Mouse (Mus musculus): ENCODE measurements around the gene Plk2. TPM values are rescaled to one million over a fixed set of nuclear protein-coding genes. Genes with fewer than 3 reads are reported as not detected.
"Not testable (repeated sequence)": the region's sequence is repeated elsewhere in the genome, so short reads cannot be mapped to it uniquely, and the experiment has no call there.

The Plk2 gene
- polyA plus RNA-seq, 1 experiment = 5.4 TPM

GRCm38 (mm10) chr13:110368556-110369040 is 26.2 kb upstream of the Plk2 start:
- not testable (repeated sequence) for H3K4me3 ChIP-seq (ENCODE audit: insufficient read depth, low read depth, low read length); H3K27ac ChIP-seq (ENCODE audit: insufficient read depth, low read depth, low read length); H3K4me1 ChIP-seq (ENCODE audit: control insufficient read depth, insufficient read depth, low read length); H3K36me3 ChIP-seq (ENCODE audit: control insufficient read depth, insufficient read depth, low read length); H3K27me3 ChIP-seq (replicated peaks; ENCODE audit: control insufficient read depth, insufficient read depth, low read length)
- WGBS = 33% methylated on average over 6 of the region's 6 CpGs
- peak; percentile 66 for DNase-seq
- TF ChIP-seq CTCF (conservative IDR thresholded peaks at IDR 0.05; ENCODE audit: insufficient read depth, insufficient read length, low read depth, low read length) = peak; percentile 96

- DNase-seq = no peak
- H3K4me3 ChIP-seq (ENCODE audit: insufficient read depth, low read depth, low read length) = no peak overlapping the region
- H3K4me1 ChIP-seq (ENCODE audit: control insufficient read depth, insufficient read depth, low read length) = no peaks in the 10 kb centered on the region
- 96% methylated on average over 1 of the region's 1 CpGs for WGBS
- no peaks in the 10 kb centered on the region for H3K27me3 ChIP-seq (replicated peaks; ENCODE audit: control insufficient read depth, insufficient read depth, low read length)
- no peak for TF ChIP-seq CTCF (conservative IDR thresholded peaks at IDR 0.05; ENCODE audit: insufficient read depth, insufficient read length, low read depth, low read length)
- TF ChIP-seq POLR2A (IDR thresholded peaks at IDR 0.05; ENCODE audit: low read depth, low read length) = no peak
- H3K27ac ChIP-seq (ENCODE audit: insufficient read depth, low read depth, low read length) = no peak overlapping the region
- no peaks in the 10 kb centered on the region for H3K36me3 ChIP-seq (ENCODE audit: control insufficient read depth, insufficient read depth, low read length)
These were observed 25.2 kb upstream of the Plk2 start for GRCm38 (mm10) chr13:110369673-110370072.

GRCm38 (mm10) chr13:110382447-110382901 is 12.4 kb upstream of the Plk2 start:
- WGBS = 18% methylated on average over 5 of the region's 5 CpGs
- H3K4me1 ChIP-seq (ENCODE audit: control insufficient read depth, insufficient read depth, low read length) = no peaks in the 10 kb centered on the region
- H3K4me3 ChIP-seq (ENCODE audit: insufficient read depth, low read depth, low read length) = no peak overlapping the region
- TF ChIP-seq POLR2A (IDR thresholded peaks at IDR 0.05; ENCODE audit: low read depth, low read length) (no peak), CTCF (conservative IDR thresholded peaks at IDR 0.05; ENCODE audit: insufficient read depth, insufficient read length, low read depth, low read length) (0 out of 2 replicates have a peak, but pooled peaks have one; percentile 8)
- DNase-seq = peak; percentile 38
- no peak overlapping the region for H3K27ac ChIP-seq (ENCODE audit: insufficient read depth, low read depth, low read length)
- H3K27me3 ChIP-seq (replicated peaks; ENCODE audit: control insufficient read depth, insufficient read depth, low read length) = no peaks in the 10 kb centered on the region
- no peaks in the 10 kb centered on the region for H3K36me3 ChIP-seq (ENCODE audit: control insufficient read depth, insufficient read depth, low read length)

- H3K4me3 ChIP-seq (ENCODE audit: insufficient read depth, low read depth, low read length) = no peak overlapping the region
- H3K36me3 ChIP-seq (ENCODE audit: control insufficient read depth, insufficient read depth, low read length) = no peaks in the 10 kb centered on the region
- DNase-seq = no peak
- H3K27ac ChIP-seq (ENCODE audit: insufficient read depth, low read depth, low read length) = no peak overlapping the region
- WGBS = 63% methylated on average over 6 of the region's 6 CpGs
- TF ChIP-seq POLR2A (IDR thresholded peaks at IDR 0.05; ENCODE audit: low read depth, low read length) = no peak
- TF ChIP-seq CTCF (conservative IDR thresholded peaks at IDR 0.05; ENCODE audit: insufficient read depth, insufficient read length, low read depth, low read length) = no peak
- H3K27me3 ChIP-seq (replicated peaks; ENCODE audit: control insufficient read depth, insufficient read depth, low read length) = no peaks in the 10 kb centered on the region
- no peaks in the 10 kb centered on the region for H3K4me1 ChIP-seq (ENCODE audit: control insufficient read depth, insufficient read depth, low read length)
These were observed 10.3 kb upstream of the Plk2 start for GRCm38 (mm10) chr13:110384514-110384913.

- H3K27me3 ChIP-seq (replicated peaks; ENCODE audit: control insufficient read depth, insufficient read depth, low read length) = no peaks in the 10 kb centered on the region
- peak; percentile 78 for DNase-seq
- TF ChIP-seq CTCF (conservative IDR thresholded peaks at IDR 0.05; ENCODE audit: insufficient read depth, insufficient read length, low read depth, low read length) (peak; percentile 29; the same call in 1 of the 2 replicates), POLR2A (IDR thresholded peaks at IDR 0.05; ENCODE audit: low read depth, low read length) (no peak)
- H3K4me3 ChIP-seq (ENCODE audit: insufficient read depth, low read depth, low read length) = no peak overlapping the region
- H3K27ac ChIP-seq (ENCODE audit: insufficient read depth, low read depth, low read length) = no peak overlapping the region
- no peaks in the 10 kb centered on the region for H3K4me1 ChIP-seq (ENCODE audit: control insufficient read depth, insufficient read depth, low read length)
- no peaks in the 10 kb centered on the region for H3K36me3 ChIP-seq (ENCODE audit: control insufficient read depth, insufficient read depth, low read length)
- 15% methylated on average over 8 of the region's 8 CpGs for WGBS
These were observed 2.6 kb upstream of the Plk2 start for GRCm38 (mm10) chr13:110392210-110392609.

- H3K27me3 ChIP-seq (replicated peaks; ENCODE audit: control insufficient read depth, insufficient read depth, low read length) = no peaks in the 10 kb centered on the region
- 42% methylated on average over 3 of the region's 3 CpGs for WGBS
These were observed 2.2 kb upstream of the Plk2 start for GRCm38 (mm10) chr13:110392631-110393030.

GRCm38 (mm10) chr13:110395179-110395794 is 441 bp downstream of the Plk2 start:
- no peaks in the 10 kb centered on the region for H3K27me3 ChIP-seq (replicated peaks; ENCODE audit: control insufficient read depth, insufficient read depth, low read length)
- WGBS = under 1% methylated on average over 41 of the region's 41 CpGs
- peaks cover 6% of the 10 kb centered on the region; the same call in 1 of the 2 replicates for H3K36me3 ChIP-seq (ENCODE audit: control insufficient read depth, insufficient read depth, low read length)
- no peaks in the 10 kb centered on the region for H3K4me1 ChIP-seq (ENCODE audit: control insufficient read depth, insufficient read depth, low read length)
- peak overlapping the region; percentile 61 for H3K4me3 ChIP-seq (ENCODE audit: insufficient read depth, low read depth, low read length)
- TF ChIP-seq CTCF (conservative IDR thresholded peaks at IDR 0.05; ENCODE audit: insufficient read depth, insufficient read length, low read depth, low read length) (no peak), POLR2A (IDR thresholded peaks at IDR 0.05; ENCODE audit: low read depth, low read length) (no peak)
- DNase-seq = no peak
- H3K27ac ChIP-seq (ENCODE audit: insufficient read depth, low read depth, low read length) = peak overlapping the region; percentile 86

More at GRCm38 (mm10) chr13:110392631-110393030, 2.2 kb upstream of the Plk2 start:
- Histone ChIP-seq H3K36me3 (ENCODE audit: control insufficient read depth, insufficient read depth, low read length) (peaks cover under 1% of the 10 kb centered on the region; the same call in 1 of the 2 replicates), H3K4me3 (ENCODE audit: insufficient read depth, low read depth, low read length) (no peak overlapping the region), H3K4me1 (ENCODE audit: control insufficient read depth, insufficient read depth, low read length) (no peaks in the 10 kb centered on the region), H3K27ac (ENCODE audit: insufficient read depth, low read depth, low read length) (no peak overlapping the region)
- TF ChIP-seq CTCF (conservative IDR thresholded peaks at IDR 0.05; ENCODE audit: insufficient read depth, insufficient read length, low read depth, low read length) = no peak
- no peak for TF ChIP-seq POLR2A (IDR thresholded peaks at IDR 0.05; ENCODE audit: low read depth, low read length)
- peak; percentile 66 for DNase-seq
